Mouse (Mus musculus): ENCODE measurements at regions not wholly inside any gene's neighbourhood (a gene's known extent, or its start where the extent isn't known, plus 50 kb on each side); places are given as distances from the start of the nearest gene placed in this dataset.

GRCm38 (mm10) chr3:35245003-35245402, 508.9 kb upstream of the Atp11b start:
- TF ChIP-seq CTCF (IDR thresholded peaks at IDR 0.05; ENCODE audit: borderline replicate concordance, control insufficient read depth, extremely low read depth, insufficient read depth, low read length, poor library complexity) = no peak
- no peak for TF ChIP-seq POLR2A (IDR thresholded peaks at IDR 0.05; ENCODE audit: control insufficient read depth, extremely low read depth, insufficient read depth, low read length, poor library complexity)
